Mouse (Mus musculus) thymus, postnatal 10 days (tissue): ENCODE results near the gene Mtm1.

Source experiments
- DNase-seq, 2 experiments: peaks; one replicate each; pipeline ENCODE4 v3.0.0; 2021; ENCODE audit warnings: low spot score in 2 of 2

The Mtm1 gene

DNA sequence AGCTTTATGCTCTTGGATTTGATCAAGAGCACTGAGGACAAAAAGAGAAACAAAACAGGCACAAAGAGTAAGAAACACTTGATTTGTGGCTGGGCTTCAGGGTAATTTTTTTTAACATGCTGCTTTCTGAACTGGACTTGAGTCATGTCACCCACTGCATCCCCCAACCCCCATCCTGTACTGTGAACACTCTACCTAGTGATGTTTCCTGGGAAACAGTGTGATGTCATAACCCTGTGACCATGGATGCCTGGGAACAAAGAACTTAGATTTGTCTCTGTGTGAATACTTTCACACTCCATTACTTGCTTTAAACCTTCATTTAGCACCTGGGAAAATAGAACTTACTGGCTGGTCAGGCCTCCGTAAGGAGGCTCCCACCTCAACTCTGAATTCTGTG lies at the start of gene Mtm1:
Gene Mtm1, plus strand, starts transcription at position 301 of the 400 bp plus-strand sequence.
- DNase-seq: no peak

DNA sequence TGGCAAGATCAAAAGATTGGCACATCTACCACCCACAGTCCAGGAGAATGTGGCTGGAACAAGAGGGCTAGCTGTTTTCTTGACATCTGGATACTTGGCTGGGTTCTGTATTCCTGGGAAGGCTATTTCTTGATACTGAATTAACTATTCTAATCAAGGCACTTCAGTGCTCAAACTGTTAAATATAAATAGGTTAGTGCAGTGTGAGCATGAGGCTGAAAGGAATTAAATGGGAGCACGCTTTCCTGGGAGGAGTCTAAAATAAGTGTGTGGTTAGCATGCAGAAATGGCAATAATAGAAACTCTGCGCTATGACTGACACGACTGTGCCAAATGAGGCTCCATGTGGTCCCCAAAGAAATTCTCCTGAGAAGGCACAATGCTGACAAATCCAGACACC lies 29.0 kb upstream of the Mtm1 start:
- no peak for DNase-seq

DNA sequence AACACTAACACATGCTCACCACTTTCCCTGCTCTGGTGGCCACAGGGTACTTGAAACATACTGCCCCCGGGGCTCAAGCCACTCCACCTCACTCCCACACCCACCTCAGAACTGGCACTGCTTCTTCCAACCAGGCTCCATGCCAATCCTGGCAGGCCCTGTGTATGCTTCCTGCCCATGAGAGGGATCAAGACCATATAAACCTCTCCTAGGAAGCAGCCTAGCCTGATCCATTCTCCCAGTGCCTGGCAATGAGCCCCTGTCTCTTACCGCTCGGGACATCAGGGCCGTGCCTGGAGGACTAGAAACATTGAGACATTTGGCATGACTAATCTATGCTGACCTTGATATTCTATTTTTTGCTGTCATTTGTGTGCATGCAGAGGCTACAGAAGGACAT lies 26.9 kb upstream of the Mtm1 start:
- no peak for DNase-seq

DNA sequence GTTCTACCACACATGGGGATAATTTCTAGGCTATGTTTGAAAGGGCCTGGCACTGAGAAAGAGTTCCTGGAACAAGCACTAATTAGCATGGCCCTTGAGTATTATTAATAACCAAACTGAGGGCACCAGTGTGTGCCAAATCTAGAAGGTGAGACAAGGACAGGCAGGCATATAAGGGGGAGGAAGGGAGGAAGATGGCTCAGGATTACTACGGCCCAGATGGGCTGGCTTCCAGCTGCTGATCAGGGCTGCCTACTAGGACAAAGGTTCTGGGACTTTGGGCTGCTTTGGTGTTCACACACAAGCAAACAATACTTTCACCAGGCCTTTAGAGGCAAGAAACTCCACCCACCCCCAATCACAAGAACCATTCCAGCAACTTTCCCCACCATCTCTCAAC lies 24.2 kb upstream of the Mtm1 start:
- no peak for DNase-seq

DNA sequence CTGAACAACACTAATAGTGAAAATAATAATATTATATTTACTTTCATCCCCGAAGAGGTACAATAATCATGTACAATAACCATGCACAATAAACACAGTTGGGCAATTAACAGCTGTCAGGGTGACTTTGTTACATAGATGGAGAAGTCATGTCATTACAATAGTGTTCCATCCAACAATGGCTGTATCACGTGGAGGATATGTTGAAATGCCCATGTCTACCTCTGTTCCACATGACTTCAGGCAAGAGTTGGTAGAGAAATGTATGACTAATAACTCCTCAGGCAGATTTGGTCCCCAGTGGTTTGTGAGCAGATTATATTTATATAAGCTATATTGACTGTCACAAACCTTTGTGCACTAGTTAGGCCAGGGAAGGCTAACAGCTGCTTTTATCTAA lies 5.8 kb upstream of the Mtm1 start:
- DNase-seq: no peak

DNA sequence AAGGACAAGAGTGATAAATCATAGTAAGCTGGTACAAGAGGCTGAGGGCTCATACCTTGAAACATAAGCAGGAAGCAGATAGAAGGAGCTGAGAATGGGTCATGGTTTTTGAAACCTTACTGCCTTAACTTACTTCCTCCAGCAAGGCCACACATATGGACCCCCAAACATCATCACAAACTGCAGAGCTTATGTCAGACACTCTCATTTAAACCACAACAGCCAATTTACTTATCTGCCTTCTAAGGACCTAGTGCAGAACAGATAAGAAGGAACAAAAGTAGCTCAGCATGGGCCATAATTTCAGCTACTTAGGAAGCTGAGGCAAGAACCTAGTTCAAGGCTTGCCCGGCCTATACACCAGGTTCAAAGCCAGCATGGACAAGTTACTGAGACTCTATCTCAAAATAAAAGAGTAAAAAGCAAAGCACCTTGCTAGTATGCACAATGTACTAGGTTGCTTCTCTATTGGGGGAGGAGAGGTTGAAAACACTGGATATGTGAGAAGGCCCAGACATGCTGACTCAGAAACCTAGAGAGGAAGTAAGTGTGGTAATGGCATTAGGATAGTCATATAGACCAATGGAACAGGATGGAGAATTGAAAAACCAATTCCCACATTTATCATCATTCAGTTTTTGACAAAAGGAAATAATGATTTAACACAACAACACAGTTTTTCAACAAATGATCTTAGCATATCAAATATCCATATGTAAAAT lies 4.6 kb upstream of the Mtm1 start:
- no peak for DNase-seq

DNA sequence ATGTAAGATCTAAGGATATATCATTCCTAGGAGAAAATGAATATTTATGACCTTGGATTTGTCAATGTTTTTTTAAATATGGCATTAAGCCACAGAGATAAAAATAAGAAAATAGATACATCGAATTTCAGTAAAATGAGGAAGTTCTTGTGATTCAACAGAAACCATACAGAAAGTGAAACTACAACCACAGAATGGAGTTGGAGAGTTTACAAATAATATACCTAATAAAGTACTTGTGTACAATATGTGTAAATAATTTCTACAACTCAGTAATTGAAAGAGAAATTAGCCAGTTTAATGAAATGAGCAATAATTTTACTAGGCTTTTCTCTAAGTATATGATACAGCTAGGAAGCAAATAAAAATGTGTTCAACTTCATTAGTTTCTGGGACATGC lies 4.0 kb upstream of the Mtm1 start:
- no peak for DNase-seq

DNA sequence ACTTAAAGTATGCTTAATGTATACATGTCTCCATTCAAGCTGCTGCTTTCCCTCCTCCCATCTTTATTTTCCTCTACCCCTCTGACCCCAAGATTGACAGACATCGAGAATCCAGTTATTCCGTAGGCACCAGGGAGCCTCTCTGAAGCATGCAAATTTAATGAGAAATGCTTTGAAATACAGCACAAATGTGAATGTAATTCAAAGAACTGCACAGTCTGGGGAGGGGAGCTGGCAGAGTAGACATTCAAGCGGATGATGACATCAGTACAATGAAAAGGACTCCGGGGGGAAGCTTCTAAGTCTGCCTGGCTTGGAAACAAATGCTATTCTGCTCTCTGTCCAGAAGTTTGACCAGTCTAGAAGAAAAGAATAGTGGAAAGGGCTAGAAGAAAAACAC lies 2.3 kb downstream of the Mtm1 start:
- DNase-seq: no peak

DNA sequence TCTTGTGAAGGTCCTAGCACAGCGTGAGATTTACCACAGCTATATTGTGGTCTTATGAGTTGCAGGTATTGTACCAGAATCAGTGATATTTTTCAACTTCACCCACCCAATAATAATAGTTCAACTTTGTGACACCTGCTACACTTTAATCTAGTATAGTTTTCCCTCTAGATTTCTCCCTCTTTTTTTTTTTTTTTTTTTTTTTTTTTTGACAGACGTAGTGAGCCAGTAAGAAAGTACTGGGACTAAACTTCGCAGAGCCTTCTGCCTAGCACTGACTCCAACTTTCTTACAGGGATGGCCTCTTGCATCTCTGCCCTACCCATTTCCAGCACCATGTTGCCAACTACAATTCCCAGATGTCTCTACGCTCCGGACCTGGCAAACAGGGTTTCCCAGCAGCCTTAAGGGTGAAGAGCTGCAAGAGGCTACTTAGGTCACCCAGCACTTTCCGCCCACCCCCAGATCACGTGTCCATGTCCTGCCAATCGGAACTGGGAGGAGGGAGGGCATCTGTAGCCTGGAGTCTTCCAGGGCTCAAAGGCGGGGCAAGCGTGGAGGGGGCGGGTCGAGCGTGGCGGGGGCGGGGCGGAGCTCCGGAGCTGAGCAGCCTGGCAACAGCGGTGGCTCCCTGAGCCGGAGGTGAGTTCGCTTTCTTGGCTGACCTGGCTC lies 4.0 kb downstream of the Mtm1 start:
- DNase-seq: peak; percentile 57 to 72

DNA sequence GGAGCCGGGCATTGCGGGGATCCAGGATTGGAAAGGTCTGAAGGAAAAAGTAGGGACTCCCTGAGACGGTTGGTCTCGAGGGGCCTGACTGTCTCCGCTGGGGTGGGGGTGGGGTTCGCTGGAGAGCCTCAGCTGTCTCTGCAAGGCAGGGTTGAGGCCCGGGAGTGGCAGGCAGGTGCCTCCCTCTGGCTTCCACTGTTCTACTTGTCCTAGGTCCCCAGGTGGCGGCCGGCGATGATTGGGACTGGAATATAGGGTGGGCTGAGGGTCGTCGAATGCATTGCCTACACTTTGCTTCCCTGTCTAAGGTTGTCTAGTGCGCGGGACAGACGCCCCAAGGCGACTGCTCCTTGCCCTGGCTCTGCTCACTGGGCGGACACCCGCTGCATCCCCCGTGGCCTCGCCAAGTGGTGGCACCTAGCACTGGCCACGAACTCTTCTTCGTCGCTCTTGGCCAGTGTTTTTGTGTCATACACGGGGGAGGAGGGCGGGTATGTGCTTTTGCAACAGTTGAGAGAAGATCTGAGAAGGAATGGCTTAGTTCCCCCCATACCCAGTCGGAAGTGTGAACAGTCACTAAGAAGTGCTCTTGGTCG lies 4.6 kb downstream of the Mtm1 start:
- DNase-seq: peak in 1 of 2 experiments; percentile 44

DNA sequence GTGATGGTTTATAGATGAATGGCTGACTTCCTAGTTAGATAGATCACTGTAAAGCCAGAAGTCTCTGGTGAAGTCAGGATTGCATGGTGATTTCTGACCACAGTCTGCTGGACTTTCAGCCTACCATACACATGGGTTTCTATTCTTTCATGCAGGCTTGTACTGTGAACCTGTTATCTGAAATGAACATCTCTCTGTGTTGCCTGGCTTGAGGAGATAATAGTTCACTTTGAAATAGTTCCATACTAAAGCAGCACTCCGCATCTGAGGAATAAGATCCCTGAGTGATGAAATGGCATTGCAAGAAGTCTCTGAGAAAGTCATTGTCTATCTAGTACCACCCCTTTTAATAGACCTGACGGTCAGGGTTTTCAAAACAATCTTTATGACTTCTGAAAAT lies 6.3 kb downstream of the Mtm1 start:
- DNase-seq: no peak

DNA sequence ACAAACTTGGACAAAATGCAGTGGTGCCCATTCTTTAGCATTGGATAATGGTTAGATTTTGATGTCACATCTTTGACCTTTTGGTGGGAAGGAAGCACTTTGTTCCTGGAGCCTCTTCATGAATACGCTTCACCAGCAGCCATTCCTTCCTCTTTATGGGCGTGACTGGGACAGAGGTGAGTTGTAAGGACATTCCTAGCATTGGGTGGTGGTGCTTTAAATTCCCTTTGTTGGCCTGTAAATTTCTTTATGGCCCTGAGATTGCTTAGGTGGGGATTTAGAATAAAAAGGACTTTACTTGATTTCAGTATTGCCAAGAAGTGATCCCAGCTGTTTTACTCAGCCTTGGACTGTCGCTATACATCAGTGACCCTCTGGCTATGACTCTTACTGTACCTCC lies 8.3 kb downstream of the Mtm1 start:
- no peak for DNase-seq

DNA sequence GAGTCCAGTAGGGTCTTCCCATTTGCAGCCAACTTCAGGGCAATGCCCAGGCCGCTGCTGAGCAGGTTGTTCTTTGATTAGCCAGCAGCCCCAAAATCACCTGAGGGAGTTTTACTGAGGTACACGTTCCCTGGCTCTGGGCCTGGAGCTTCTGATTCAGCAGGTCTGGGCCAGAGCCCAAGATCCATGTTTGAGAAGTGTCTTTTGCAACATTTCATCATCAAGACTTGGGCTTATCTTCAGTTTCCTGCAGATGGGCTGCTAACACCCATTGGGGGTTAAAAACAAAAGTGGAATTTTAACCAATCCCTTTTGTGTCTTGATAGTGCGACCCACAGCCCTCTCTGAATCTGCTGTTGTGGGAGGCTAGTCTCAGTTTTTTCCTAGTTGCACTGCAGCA lies 10.3 kb downstream of the Mtm1 start:
- DNase-seq: no peak

DNA sequence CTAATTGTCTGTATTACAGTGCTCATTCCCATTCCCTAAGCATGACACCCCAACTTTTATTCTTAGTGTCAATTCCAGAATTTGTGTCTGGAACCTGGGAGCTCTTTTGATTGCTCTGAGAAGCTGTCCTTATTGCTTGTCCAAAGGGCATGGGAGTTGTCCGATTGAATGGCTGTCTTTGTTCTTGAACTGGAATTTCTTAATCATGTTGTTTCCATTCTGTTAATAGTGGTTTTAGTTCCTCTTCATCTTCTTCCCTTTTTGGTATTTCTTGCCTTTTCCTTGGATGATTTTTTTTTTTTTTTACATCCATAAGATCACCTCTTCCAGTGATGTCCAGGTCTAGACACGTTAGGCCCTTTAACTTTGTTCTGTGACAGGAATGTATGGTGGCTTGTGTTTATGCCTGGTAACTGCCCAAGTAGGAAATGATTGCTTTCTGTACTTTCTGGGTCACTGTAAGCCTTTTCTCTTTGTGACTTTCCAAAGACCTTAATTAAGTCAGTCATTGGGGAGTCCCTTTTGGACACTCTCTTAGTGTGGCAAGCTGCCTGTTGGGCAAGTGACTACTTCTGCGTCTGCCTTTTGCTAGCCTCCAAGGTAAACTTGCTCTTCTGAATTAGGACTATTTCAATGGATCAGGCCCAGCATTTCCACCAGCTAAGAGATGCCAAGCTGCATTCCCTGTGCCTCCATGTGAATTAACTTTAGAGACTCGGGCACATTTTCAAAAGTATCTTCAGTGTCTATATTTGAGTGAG lies 12.3 kb downstream of the Mtm1 start:
- no peak for DNase-seq

DNA sequence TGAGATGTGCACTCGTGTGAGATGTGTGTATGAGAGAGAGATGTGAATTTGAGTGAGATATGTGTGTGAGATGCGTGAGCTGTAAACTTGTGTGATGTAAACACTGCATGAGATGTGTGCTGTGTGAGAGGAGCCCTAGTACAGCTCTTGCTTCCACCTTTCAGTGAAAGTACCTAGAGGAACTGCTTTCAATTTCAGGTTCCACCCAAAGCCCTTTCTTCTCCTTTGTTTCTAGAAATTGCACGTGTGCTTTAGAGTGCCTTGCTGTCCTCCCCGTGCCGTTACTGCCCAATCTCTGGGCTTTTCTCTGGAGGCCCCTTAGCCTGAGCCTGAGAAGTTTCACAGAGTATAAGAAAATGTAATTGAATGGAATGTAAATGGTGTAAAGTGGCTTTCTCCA lies 16.3 kb downstream of the Mtm1 start:
- DNase-seq: no peak

DNA sequence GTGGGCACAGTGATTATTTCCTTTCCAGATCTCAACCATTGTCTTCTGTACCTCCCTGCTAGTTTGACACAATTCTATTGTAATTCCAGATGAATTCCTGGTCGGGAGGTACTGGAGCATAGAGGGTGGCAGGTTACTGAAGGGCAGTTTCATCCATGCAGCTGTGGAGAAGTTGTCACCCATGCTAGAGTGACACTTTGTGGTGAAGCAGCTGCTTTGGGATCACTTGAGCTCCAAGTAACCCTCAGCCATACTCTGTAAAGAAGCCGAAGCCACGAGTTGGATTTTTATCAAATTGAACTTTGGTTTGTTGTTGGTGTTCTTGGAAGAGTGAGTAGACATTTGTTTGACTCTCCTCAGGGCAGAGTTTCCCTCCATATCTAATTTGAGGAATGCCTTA lies 17.6 kb downstream of the Mtm1 start:
- DNase-seq: no peak

DNA sequence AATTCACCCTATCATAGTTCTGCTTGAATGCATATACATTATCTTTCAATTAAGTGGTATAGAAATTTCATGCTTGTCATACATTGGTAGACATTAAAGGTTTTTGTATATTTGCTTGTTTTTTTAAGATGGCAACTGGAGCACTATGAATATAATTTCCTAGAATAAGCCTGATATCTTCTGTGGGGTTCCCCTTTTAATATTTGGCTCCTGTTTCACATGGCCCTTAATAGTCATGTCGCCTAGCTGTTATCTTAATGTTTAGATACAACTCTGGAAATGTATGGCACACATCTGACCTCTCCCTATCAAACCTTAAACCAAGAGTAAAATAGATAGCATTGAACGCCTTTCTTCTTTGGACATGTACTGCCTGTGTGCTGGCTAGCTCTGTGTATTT lies 20.3 kb downstream of the Mtm1 start:
- DNase-seq: no peak

DNA sequence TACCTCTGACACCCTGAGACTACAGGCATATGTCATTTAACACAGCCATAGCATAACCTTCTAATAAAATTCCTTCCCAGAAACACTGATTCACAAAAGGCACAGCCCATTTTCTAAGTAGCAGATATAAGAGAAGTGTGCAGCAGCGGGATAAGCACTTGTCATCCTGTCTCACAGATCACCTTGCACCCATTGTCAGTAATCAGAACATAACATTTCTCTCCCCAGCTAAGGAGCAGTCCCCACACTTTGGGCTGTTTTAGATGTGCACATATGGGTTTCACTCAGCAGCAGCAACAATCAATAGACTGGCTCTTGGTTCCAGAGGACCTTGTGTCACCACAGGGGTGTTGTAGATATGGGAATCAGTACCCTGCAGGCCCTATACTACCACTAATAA lies 45.9 kb downstream of the Mtm1 start:
- no peak for DNase-seq

DNA sequence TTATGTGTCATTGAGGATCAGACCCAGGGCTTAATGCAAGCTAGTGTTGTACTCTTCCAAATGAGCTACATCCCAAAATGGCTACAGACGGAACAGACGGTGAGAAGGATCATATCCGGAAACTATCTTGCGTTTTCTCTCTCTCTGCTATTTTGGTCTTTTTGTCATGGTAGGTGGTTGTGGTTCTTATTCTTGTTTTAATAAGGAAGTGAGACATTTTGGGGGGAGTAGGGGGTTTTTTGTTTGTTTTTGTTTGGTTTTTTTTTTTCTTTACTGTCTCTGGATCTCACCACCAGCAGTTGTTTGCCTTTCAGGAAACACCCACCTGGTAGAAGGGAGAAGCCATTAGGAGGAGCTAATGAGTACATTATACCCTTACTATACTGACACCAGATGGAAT lies 50.3 kb downstream of the Mtm1 start:
- no peak for DNase-seq

DNA sequence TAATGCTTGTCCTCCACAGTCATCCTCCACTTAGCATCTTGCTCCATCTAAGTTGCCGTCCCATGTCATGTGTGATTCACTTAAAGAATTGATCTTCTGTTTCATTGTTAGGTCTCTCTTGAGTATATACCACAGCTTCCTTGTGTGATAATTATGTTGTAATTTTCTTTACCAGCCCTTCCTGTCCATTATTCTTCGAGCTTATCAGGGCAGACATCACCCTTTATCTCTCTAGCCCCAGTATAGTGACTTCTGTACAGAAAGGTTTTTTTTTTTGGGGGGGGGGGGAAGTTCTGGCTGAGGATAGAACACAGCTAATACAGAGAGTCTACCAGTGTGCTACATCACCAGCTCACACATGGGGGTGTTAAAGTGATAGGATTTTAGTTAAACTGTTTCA lies 53.7 kb downstream of the Mtm1 start:
- DNase-seq: no peak

DNA sequence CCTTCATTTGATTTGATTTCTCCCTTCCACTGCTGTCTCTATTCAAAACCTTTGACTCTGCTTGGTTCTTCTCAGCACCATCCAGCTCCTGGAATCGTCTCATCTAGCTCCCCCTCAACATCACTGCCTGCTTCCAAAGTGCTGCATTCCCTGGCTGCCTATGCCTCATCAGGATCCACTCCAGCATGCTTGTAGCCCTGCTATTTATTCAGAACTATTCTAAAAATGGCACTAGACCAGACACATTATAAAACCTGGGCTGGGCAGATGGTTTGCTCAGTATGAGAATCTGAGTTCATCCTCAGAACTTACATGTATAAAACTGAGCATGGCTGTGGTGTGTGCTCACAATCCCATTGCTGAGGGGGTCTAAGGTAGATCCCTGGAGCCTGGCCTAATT lies 58.4 kb downstream of the Mtm1 start:
- no peak for DNase-seq

DNA sequence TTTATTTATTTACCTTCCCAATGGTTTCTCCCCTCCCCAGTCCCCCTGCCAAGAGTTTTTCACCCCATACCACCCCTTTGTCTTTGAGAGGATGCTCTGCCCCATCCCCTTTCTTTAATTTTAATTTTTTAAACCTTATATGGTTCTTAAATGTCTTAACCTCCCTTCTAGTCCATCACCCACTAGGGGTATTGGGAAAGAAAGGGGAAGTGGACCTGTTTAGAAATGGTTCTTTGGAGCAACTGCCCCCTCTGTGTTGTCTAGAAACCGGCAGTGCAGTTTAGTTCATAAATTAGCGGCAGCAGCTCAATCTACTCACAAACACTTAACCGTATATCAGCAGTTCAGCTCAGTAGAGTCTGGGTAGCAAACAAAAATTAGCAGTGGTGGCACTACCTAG lies 63.6 kb downstream of the Mtm1 start:
- no peak for DNase-seq

DNA sequence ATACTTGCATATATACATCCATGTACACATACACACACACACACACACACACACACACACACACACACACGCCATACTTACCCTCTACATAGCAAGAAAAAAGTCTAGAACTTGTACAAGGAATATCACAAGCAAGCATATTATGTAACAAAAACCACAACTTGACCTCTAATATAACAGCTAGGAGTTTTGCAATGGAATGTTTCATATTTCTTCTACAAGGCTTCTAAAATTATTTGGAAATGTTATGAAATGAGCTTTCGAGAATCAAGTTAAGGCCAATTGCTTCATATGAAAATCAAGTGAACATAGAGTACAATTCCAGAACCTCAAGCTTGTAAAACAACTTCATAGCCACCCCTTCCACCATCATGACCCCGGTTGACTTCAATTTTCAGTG lies 74.9 kb downstream of the Mtm1 start:
- DNase-seq: no peak
